Comparison of ENCODE assay signal across 8 mouse cellular contexts in the genomic region with DNA sequence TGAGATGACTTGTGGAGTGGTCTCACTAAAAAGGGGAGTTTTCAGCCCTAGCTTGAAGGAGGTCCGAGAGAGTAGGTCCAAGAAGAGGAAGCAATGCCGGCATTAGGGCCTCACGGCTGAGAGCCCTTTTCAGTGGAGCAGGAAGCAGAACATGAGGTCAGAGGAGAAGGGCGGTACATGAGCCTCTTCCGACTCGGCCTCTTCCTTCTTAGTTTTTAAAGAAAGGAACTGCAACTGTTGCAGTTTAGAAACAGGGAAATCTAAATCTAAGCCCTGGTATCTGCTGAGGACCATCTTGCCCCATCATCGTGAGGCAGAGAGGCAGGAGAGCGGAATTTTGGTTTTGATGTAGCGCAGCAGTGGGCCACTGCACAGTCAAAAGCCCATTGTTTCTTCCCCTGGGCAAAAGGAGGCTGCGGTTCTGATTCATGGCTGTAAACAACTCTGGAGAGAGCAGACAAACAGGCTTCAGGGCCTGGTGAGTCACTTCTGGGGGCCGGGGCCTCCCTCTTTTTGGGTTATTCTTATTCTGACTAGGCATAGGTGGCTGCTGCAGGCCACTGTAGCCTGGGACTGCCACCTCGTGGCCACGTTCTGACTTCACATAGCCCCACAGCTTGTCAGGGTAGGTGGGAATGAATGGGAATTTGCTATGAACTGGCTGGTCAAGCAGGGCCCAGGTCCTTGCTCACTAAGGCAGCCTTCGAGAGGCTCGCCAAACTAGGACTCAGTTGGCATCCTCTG. TPM values are rescaled to one million over a fixed set of nuclear protein-coding genes. Genes with fewer than 3 reads are reported as not detected.
DNase-seq lines count a peak whose midpoint lies in the region; ATAC-seq lines count a peak whose summit lies in the region.

A gene (plus strand): TSS at position 191 of the 744 bp plus-strand sequence.

- H3K9me3 ChIP-seq in hindbrain, embryonic 15.5 days: no peaks in the 10 kb centered on the region

- DNase-seq in WW6 (ENCODE audit: low read depth, low spot score): peak; percentile 52
- DNase-seq in cerebellum, postnatal 36 days: peak; percentile 79
- peak; percentile 73 for DNase-seq in gastrocnemius, adult 18-20 months (ENCODE audit: low spot score)
- peak; percentile 74 to 80 for DNase-seq in left cerebral cortex, adult 18-20 months (ENCODE audit: low spot score in 2 of 2)
- DNase-seq in lung, postnatal 4 days: peak; percentile 87
- DNase-seq in right cerebral cortex, postnatal 10 days (ENCODE audit: low spot score in 2 of 2): peak; percentile 81 to 82
- peak; percentile 69 to 80 for DNase-seq in urinary bladder, postnatal 36 days (ENCODE audit: low spot score in 2 of 2)

- no peak within 1 kb of the TSS for H3K9ac ChIP-seq in hindbrain, embryonic 15.5 days

- H3K4me2 ChIP-seq in hindbrain, embryonic 15.5 days: peak within 1 kb of the TSS; percentile 4

- no peaks in the 10 kb centered on the region for H3K36me3 ChIP-seq in hindbrain, embryonic 15.5 days

- H3K27me3 ChIP-seq in hindbrain, embryonic 15.5 days: no peaks in the 10 kb centered on the region

- no peak for ATAC-seq in hindbrain, embryonic 15.5 days (ENCODE audit: low FRiP score, low read depth)

- H3K4me3 ChIP-seq in hindbrain, embryonic 15.5 days: peak within 1 kb of the TSS; percentile 0; the same call in 1 of the 2 replicates

- H3K4me1 ChIP-seq in hindbrain, embryonic 15.5 days (replicated peaks): peaks cover 27% of the 10 kb centered on the region

- 44% methylated on average over 15 of the region's 15 CpGs for WGBS in hindbrain, embryonic 15.5 days

- H3K27ac ChIP-seq in hindbrain, embryonic 15.5 days (replicated peaks): 0 out of 2 replicates have a peak within 1 kb of the TSS, but pooled peaks have one; percentile 32

RNA-seq across cellular contexts. Expression of the gene that starts here (rescaled TPM):
- under 1 TPM; 0.59 to 0.90 TPM for total RNA-seq in gastrocnemius, adult 18-20 months (2021)
- polyA plus RNA-seq in hindbrain, embryonic 15.5 days (2015; fragmentation: Nextera tagmentation; extraction: Ambion mirVana): 2.6 TPM in 2 replicates
- 1 to 10 TPM; 2.3 to 3.2 TPM for total RNA-seq in left cerebral cortex, adult 18-20 months (2021)

Comparison
In these comparisons a context has a peak if more than half of its experiments do, and no peak if none do; other contexts are left out.
1. Peak in DNase-seq in gastrocnemius, adult 18-20 months; RNA of the gene not detected or under 1 TPM.